ENCODE assay signal across 22 mouse cellular contexts in the genomic region with DNA sequence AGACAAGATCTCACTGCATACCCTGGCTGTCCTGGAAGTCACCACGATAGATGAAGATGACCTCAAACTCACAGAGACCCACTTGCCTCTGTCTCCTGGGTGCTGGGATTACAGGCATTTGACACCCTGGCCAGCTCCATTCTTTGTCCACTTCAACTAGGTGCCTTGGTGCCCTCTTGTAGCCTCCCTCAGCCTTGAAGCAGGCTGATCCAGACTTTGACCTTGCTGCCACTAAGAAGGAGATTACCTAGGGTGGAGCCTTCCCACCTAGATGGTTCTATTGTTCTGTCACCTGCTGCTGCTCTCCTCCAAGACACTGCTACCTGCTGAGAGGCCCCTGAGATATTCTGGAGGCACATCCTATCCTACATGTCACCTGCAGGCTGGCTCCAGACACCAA. TPM values are rescaled to one million over a fixed set of nuclear protein-coding genes. Genes with fewer than 3 reads are reported as not detected.
"Had no signal": no experiment of that assay in that cellular context is flagged by ENCODE, and none has a peak within 500 bp of the region (broad histone marks: within the 10 kb centered on the region; RNA-seq: fewer than 3 reads in every experiment).

No protein-coding gene starts in this region.

RNA-seq across cellular contexts. Expression of gene Vmn1r183, which starts 21.4 kb away (rescaled TPM):
- polyA plus RNA-seq: heart, embryonic 10.5 days; heart, embryonic 11.5 days; heart, embryonic 12.5 days; heart, embryonic 13.5 days; heart, embryonic 14.5 days; heart, embryonic 15.5 days; heart, postnatal 0 days; hindbrain, embryonic 10.5 days; hindbrain, embryonic 11.5 days; hindbrain, embryonic 12.5 days; hindbrain, embryonic 13.5 days; hindbrain, embryonic 14.5 days; hindbrain, embryonic 15.5 days; hindbrain, embryonic 16.5 days; hindbrain, postnatal 0 days; intestine, embryonic 14.5 days; kidney, adult 2 months; kidney, embryonic 14.5 days; kidney, embryonic 15.5 days; kidney, embryonic 16.5 days; kidney, postnatal 0 days; large intestine, adult 2 months had no signal
